Comparison of ENCODE assay signal across 8 mouse cellular contexts in the genomic region with DNA sequence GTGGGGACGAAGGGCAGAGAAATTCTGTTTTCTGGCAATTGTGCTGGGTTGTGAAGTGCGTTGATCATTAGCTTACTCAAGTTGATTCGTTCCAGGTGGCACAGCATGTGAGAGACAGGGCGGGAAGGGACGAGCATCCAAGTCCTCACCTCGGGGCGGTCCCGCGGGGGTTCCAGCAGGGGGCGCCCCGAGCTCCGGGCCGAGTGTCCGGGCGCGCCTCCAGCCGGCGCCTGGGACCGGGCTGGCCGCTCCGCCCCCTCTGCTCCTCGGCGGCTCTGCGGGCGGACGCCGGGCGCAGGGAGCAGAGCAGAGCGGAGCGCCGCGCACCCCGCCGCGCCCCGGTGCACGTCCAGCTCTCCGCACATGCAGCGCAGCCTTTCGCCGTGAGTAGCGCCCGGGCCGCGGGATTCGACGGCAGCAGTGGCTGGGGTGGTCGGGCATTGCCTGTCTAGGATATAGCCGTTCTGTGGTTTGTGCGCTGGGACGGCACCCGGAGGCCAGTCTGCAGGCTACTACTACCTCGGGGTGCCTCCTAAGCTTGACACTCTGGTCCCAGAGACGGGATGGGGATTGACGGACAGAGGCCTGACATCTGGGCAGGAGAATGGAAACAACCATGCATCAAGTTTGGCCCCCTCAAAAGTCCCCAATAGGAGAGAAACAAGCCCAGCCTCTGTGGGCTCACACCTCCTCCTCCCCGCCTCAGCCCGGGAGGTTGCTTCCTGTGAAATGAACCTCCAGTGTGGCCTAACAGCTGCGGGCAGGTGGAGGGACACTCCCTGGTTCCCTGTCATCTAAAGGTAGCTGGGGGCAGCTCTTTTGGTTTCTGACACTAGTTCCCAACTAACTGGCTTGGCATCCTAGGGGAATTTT. TPM values are rescaled to one million over a fixed set of nuclear protein-coding genes. Genes with fewer than 3 reads are reported as not detected.
DNase-seq lines count a peak whose midpoint lies in the region; ATAC-seq and TF ChIP-seq lines count a peak whose summit lies in the region.

A gene (plus strand): TSS at position 266 of the 873 bp plus-strand sequence.

- no peaks in the 10 kb centered on the region for H3K79me3 ChIP-seq in C2C12 (ENCODE audit: low read depth)

- TF ChIP-seq POLR2A in bone marrow macrophage, adult 2 months (IDR thresholded peaks at IDR 0.05; ENCODE audit: borderline replicate concordance, low read depth, low read length) = no peak

- H3ac ChIP-seq in C2C12 (ENCODE audit: control insufficient read depth, insufficient read length, low read depth) = peak within 1 kb of the TSS; percentile 32

- H3K4me2 ChIP-seq in heart, embryonic 13.5 days = peak within 1 kb of the TSS; percentile 78
- H3K4me2 ChIP-seq in kidney, embryonic 16.5 days (replicated peaks; ENCODE audit: low read depth, low read length) = peak within 1 kb of the TSS; percentile 70
- peak within 1 kb of the TSS; percentile 88 for H3K4me2 ChIP-seq in liver, embryonic 12.5 days
- peak within 1 kb of the TSS; percentile 66 for H3K4me2 ChIP-seq in stomach, embryonic 14.5 days (replicated peaks; ENCODE audit: low read depth, low read length)

- TF ChIP-seq CTCF in C2C12 (IDR thresholded peaks at IDR 0.05; ENCODE audit: control insufficient read depth, insufficient read depth, insufficient read length) = peak; percentile 78
- peak; percentile 51; the same call in 1 of the 2 replicates for TF ChIP-seq CTCF in bone marrow macrophage, adult 2 months (IDR thresholded peaks at IDR 0.05; ENCODE audit: low read depth, low read length)

- H3K9ac ChIP-seq in heart, embryonic 13.5 days = peak within 1 kb of the TSS; percentile 80
- H3K9ac ChIP-seq in kidney, embryonic 16.5 days (replicated peaks; ENCODE audit: low read length) = peak within 1 kb of the TSS; percentile 52
- peak within 1 kb of the TSS; percentile 79 for H3K9ac ChIP-seq in liver, embryonic 12.5 days
- H3K9ac ChIP-seq in stomach, embryonic 14.5 days (replicated peaks; ENCODE audit: low read depth, low read length) = no peak within 1 kb of the TSS; the same call in 1 of the 2 replicates

- no peak within 1 kb of the TSS for H3K27ac ChIP-seq in bone marrow macrophage, adult 2 months (ENCODE audit: insufficient read depth, low read depth, low read length)
- no peak within 1 kb of the TSS for H3K27ac ChIP-seq in heart, embryonic 13.5 days (replicated peaks)
- H3K27ac ChIP-seq in kidney, embryonic 16.5 days (ENCODE audit: low read length) = no peak within 1 kb of the TSS
- peak within 1 kb of the TSS; percentile 66 for H3K27ac ChIP-seq in liver, embryonic 12.5 days
- H3K27ac ChIP-seq in stomach, embryonic 14.5 days (ENCODE audit: low read length) = no peak within 1 kb of the TSS

- H3K9me3 ChIP-seq in heart, embryonic 13.5 days = no peaks in the 10 kb centered on the region
- no peaks in the 10 kb centered on the region for H3K9me3 ChIP-seq in kidney, embryonic 16.5 days (ENCODE audit: low read length)
- no peaks in the 10 kb centered on the region for H3K9me3 ChIP-seq in liver, embryonic 12.5 days (replicated peaks)
- no peaks in the 10 kb centered on the region for H3K9me3 ChIP-seq in stomach, embryonic 14.5 days (ENCODE audit: control insufficient read depth, low read depth, low read length)

- no peak within 1 kb of the TSS for H3K4me3 ChIP-seq in C2C12 (ENCODE audit: insufficient read depth, poor library complexity, severe bottlenecking)
- H3K4me3 ChIP-seq in bone marrow macrophage, adult 2 months (ENCODE audit: insufficient read depth, low read length) = peak within 1 kb of the TSS; percentile 50
- peak within 1 kb of the TSS; percentile 56 for H3K4me3 ChIP-seq in heart, embryonic 13.5 days
- H3K4me3 ChIP-seq in kidney, embryonic 16.5 days (ENCODE audit: low read length) = peak within 1 kb of the TSS; percentile 52
- H3K4me3 ChIP-seq in liver, embryonic 12.5 days = peak within 1 kb of the TSS; percentile 69
- H3K4me3 ChIP-seq in stomach, embryonic 14.5 days (ENCODE audit: low read depth, low read length) = peak within 1 kb of the TSS; percentile 39

- H3K36me3 ChIP-seq in C2C12 (ENCODE audit: control insufficient read depth, insufficient read depth) = no peaks in the 10 kb centered on the region
- no peaks in the 10 kb centered on the region for H3K36me3 ChIP-seq in heart, embryonic 13.5 days
- H3K36me3 ChIP-seq in kidney, embryonic 16.5 days (ENCODE audit: insufficient read depth, low read length) = no peaks in the 10 kb centered on the region
- H3K36me3 ChIP-seq in liver, embryonic 12.5 days = no peaks in the 10 kb centered on the region
- H3K36me3 ChIP-seq in stomach, embryonic 14.5 days (ENCODE audit: control insufficient read depth, insufficient read depth, low read length) = no peaks in the 10 kb centered on the region

- no peaks in the 10 kb centered on the region for H3K27me3 ChIP-seq in C2C12 (ENCODE audit: control insufficient read depth, insufficient read depth, insufficient read length)
- H3K27me3 ChIP-seq in heart, embryonic 13.5 days (replicated peaks) = peaks cover 33% of the 10 kb centered on the region
- H3K27me3 ChIP-seq in kidney, embryonic 16.5 days (ENCODE audit: insufficient read depth, low read length) = no peaks in the 10 kb centered on the region
- H3K27me3 ChIP-seq in liver, embryonic 12.5 days (replicated peaks) = peaks cover 37% of the 10 kb centered on the region
- no peaks in the 10 kb centered on the region for H3K27me3 ChIP-seq in stomach, embryonic 14.5 days (ENCODE audit: control insufficient read depth, insufficient read depth, low read length)

- ATAC-seq in erythroblast, adult 5-6 weeks (replicated peaks; ENCODE audit: low FRiP score, poor library complexity, severe bottlenecking) = peak; percentile 58
- ATAC-seq in heart, embryonic 13.5 days (ENCODE audit: extremely low read depth, insufficient number of reproducible peaks, low FRiP score, low TSS enrichment) = peak; percentile 91
- ATAC-seq in kidney, embryonic 16.5 days (ENCODE audit: low FRiP score, low TSS enrichment) = peak; percentile 91
- peak; percentile 94 for ATAC-seq in liver, embryonic 12.5 days
- ATAC-seq in stomach, embryonic 14.5 days (ENCODE audit: insufficient number of reproducible peaks, insufficient read depth, low FRiP score, low read depth) = peak; percentile 90

- no peaks in the 10 kb centered on the region for H3K4me1 ChIP-seq in bone marrow macrophage, adult 2 months (ENCODE audit: control insufficient read depth, insufficient read depth, low read length)
- H3K4me1 ChIP-seq in heart, embryonic 13.5 days = peaks cover 14% of the 10 kb centered on the region
- no peaks in the 10 kb centered on the region; the same call in 1 of the 2 replicates for H3K4me1 ChIP-seq in kidney, embryonic 16.5 days (ENCODE audit: insufficient read depth, low read length)
- peaks cover 35% of the 10 kb centered on the region for H3K4me1 ChIP-seq in liver, embryonic 12.5 days
- no peaks in the 10 kb centered on the region for H3K4me1 ChIP-seq in stomach, embryonic 14.5 days (ENCODE audit: control insufficient read depth, insufficient read depth, low read length)

- no peaks in the 10 kb centered on the region for H3K79me2 ChIP-seq in C2C12 (ENCODE audit: control insufficient read depth, insufficient read depth)

- peak; percentile 58 for DNase-seq in naive thymus-derived CD4-positive, alpha-beta T cell, adult 2 months (ENCODE audit: low read depth)

- under 1% methylated on average over 57 of the region's 58 CpGs for WGBS in heart, embryonic 13.5 days
- WGBS in kidney, embryonic 16.5 days = 2% methylated on average over 58 of the region's 58 CpGs
- 2% methylated on average over 47 of the region's 58 CpGs for WGBS in liver, embryonic 12.5 days (ENCODE audit: insufficient replicate concordance)
- 1% methylated on average over 56 of the region's 58 CpGs for WGBS in stomach, embryonic 14.5 days

TF ChIP-seq in C2C12, 6 proteins besides CTCF, POLR2A, EP300 and RAD21:
- TF ChIP-seq MAX (IDR thresholded peaks at IDR 0.05) (no peak), USF1 (IDR thresholded peaks at IDR 0.05; ENCODE audit: low read depth) (no peak), FOSL1 (IDR thresholded peaks at IDR 0.05; ENCODE audit: insufficient read depth, low read length, poor library complexity, severe bottlenecking) (no peak), MYOG (IDR thresholded peaks at IDR 0.05; ENCODE audit: control insufficient read depth, extremely low read depth, insufficient read length) (no peak), CEBPB (IDR thresholded peaks at IDR 0.05; ENCODE audit: low read depth) (no peak), MYOD1 (IDR thresholded peaks at IDR 0.05; ENCODE audit: control insufficient read depth, insufficient read length, low read depth) (no peak)

RNA-seq across cellular contexts. Expression of the gene that starts here (rescaled TPM):
- polyA plus RNA-seq in C2C12 (2012; fragmentation: generic; extraction: Trizol) = 22.8 TPM
- not detected in 2 replicates for polyA plus RNA-seq in bone marrow macrophage, adult 2 months (2012; ENCODE audit: insufficient read depth, insufficient read length, missing spikeins)
- total RNA-seq in erythroblast, adult 5-6 weeks (2015; ENCODE audit: low replicate concordance) = 157 and 171 TPM in 2 replicates
- 252 and 316 TPM in 2 replicates for total RNA-seq in erythroblast, adult 5-6 weeks (2017; ENCODE audit: low replicate concordance)
- polyA plus RNA-seq in heart, embryonic 13.5 days (2015; fragmentation: Nextera tagmentation; extraction: Ambion mirVana) = 4.5 and 4.6 TPM in 2 replicates
- 4.7 and 4.9 TPM in 2 replicates for polyA plus RNA-seq in kidney, embryonic 16.5 days (2015; fragmentation: Nextera tagmentation; extraction: Ambion mirVana)
- 12.3 and 16.4 TPM in 2 replicates for polyA plus RNA-seq in liver, embryonic 12.5 days (2016; fragmentation: Nextera tagmentation; extraction: Ambion mirVana)
- polyA plus RNA-seq in stomach, embryonic 14.5 days (2014; fragmentation: Nextera tagmentation; extraction: Ambion mirVana) = 6.4 and 7.1 TPM in 2 replicates
